Mouse (Mus musculus) ES-E14 (cell line): ENCODE results near the gene Scd4.

Experiments
- CHD2 ChIP-seq: IDR thresholded peaks from 2 replicates; pipeline ENCODE4 v1.6.1; 2014; ENCODE audit warnings: mild to moderate bottlenecking, low read depth, low read length, inconsistent platforms
- ZNF384 ChIP-seq: IDR thresholded peaks from 2 replicates; pipeline ENCODE4 v1.6.1; 2012; ENCODE audit warnings: low read depth, low read length, inconsistent platforms

DNA sequence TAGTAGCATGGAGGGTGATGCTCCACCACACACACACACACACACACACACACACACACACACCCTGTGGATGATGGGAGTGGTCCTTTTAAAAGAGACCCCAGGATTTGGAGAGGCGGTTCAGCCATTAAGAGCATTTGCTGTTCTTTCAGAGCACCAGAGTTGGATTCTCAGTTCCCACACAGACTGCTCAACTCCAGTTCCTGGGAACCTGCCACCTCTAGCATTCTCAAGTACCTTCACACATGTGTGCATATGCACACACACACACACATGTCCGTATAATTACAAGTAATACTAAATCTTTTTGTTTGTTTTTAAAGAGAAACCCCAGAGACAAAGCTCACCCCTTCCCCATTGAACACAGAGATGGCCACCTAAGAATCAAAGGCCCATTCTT lies 40.8 kb upstream of the Scd4 start:
- TF ChIP-seq CHD2 = no peak
- no peak for TF ChIP-seq ZNF384
